Mouse (Mus musculus) adrenal gland, adult 8-10 months (tissue): ENCODE results near the gene Ftsj1. TPM values are rescaled to one million over a fixed set of nuclear protein-coding genes. Genes with fewer than 3 reads are reported as not detected.
A peak's percentile ranks its signal among the peaks of the same experiment; 100 is the strongest.

Source experiments
- DNase-seq: peaks from one replicate; pipeline ENCODE4 v3.0.0; 2022
- total RNA-seq, 4 experiments: library from RNA; stranded (reverse); gene quantifications; 2 replicates each; pipeline ENCODE4 v1.2.4; 2022

Gene Ftsj1
- total RNA-seq, 4 experiments from 2014 or later, result 20.9 to 31.1 (median 26.9) TPM

GRCm38 (mm10) chrX:8218114-8218513, 34.1 kb downstream of the Ftsj1 start:
- no peak for DNase-seq

GRCm38 (mm10) chrX:8217383-8217782, 34.8 kb downstream of the Ftsj1 start:
- no peak for DNase-seq

- no peak for DNase-seq
Observed at GRCm38 (mm10) chrX:8211490-8212207, 40.6 kb downstream of the Ftsj1 start.

GRCm38 (mm10) chrX:8209720-8210119, 42.5 kb downstream of the Ftsj1 start:
- DNase-seq, result no peak

- no peak for DNase-seq
Observed at GRCm38 (mm10) chrX:8207224-8207623, 45.0 kb downstream of the Ftsj1 start.

GRCm38 (mm10) chrX:8206694-8207197, 45.5 kb downstream of the Ftsj1 start:
- DNase-seq, result no peak

- DNase-seq, result peak; percentile 81
Observed at GRCm38 (mm10) chrX:8206015-8206693, 46.1 kb downstream of the Ftsj1 start, which contains the start of gene Porcn. TSS of gene Porcn (minus strand) at chrX:8206525.

GRCm38 (mm10) chrX:8205551-8205950, 46.7 kb downstream of the Ftsj1 start:
- DNase-seq, result no peak

GRCm38 (mm10) chrX:8205088-8205487, 47.1 kb downstream of the Ftsj1 start:
- no peak for DNase-seq

- no peak for DNase-seq
Observed at GRCm38 (mm10) chrX:8204076-8204475, 48.1 kb downstream of the Ftsj1 start.

GRCm38 (mm10) chrX:8203105-8203504, 49.1 kb downstream of the Ftsj1 start:
- no peak for DNase-seq

- no peak for DNase-seq
Observed at GRCm38 (mm10) chrX:8193419-8193723, 58.8 kb downstream of the Ftsj1 start, which contains the start of gene Ebp. TSS of gene Ebp (minus strand) at chrX:8193512.

- DNase-seq, result peak; percentile 80
Observed at GRCm38 (mm10) chrX:8192640-8193418, 59.4 kb downstream of the Ftsj1 start.

GRCm38 (mm10) chrX:8192126-8192639, 60.0 kb downstream of the Ftsj1 start:
- DNase-seq, result no peak

Other genes starting within 250 kb of the Ftsj1 start
- not detected for gene Glod5, start 233.9 kb downstream of the Ftsj1 start, total RNA-seq
- gene Suv39h1, start 177.6 kb downstream of the Ftsj1 start, total RNA-seq, result 10 to 100 TPM; 11.5 to 14.6 (median 13.9) TPM
- 1 to 10 TPM; 1.8 to 3.7 (median 3.2) TPM for gene Was, start 161.9 kb downstream of the Ftsj1 start, total RNA-seq
- 10 to 100 TPM; 55.3 to 98.1 (median 71.7) TPM for gene Wdr13, start 119.5 kb downstream of the Ftsj1 start, total RNA-seq
- gene Rbm3, start 106.5 kb downstream of the Ftsj1 start, total RNA-seq, result 100 to 1,000 TPM in 3 of 4 experiments, 10 to 100 TPM in 1; 63.7 to 233 (median 151) TPM
- gene Tbc1d25, start 76.2 kb downstream of the Ftsj1 start, total RNA-seq, result 10 to 100 TPM in 2 of 4 experiments, 1 to 10 TPM in 2; 9.0 to 10.1 (median 10.0) TPM
- 10 to 100 TPM; 43.7 to 68.7 (median 57.6) TPM for gene Ebp, start 58.9 kb downstream of the Ftsj1 start, total RNA-seq
- 10 to 100 TPM in 2 of 4 experiments, 1 to 10 TPM in 2; 7.4 to 16.0 (median 12.3) TPM for gene Porcn, start 45.9 kb downstream of the Ftsj1 start, total RNA-seq
- gene Slc38a5, start 18.7 kb upstream of the Ftsj1 start, total RNA-seq, result not detected
- gene Ssxb10, start 75.0 kb upstream of the Ftsj1 start, total RNA-seq, result not detected
- gene Ssxb9, start 114.6 kb upstream of the Ftsj1 start, total RNA-seq, result not detected
- not detected for gene Ssxb1, start 160.9 kb upstream of the Ftsj1 start, total RNA-seq
- gene Ssxb2, start 209.3 kb upstream of the Ftsj1 start, total RNA-seq, result not detected